Mouse (Mus musculus) activated CD4-positive, CD25-positive, alpha-beta regulatory T cell, adult 4 months (primary cell): Measurements from ENCODE around the gene Krcc1. TPM values are rescaled to one million over a fixed set of nuclear protein-coding genes. Genes with fewer than 3 reads are reported as not detected.

Experiments used
- ATAC-seq: one replicate; pipeline ENCODE4 v1.8.0; 2017
- polyA plus RNA-seq, 2 experiments: library from polyadenylated mRNA; unstranded; fragments of 100-300 nt; shearing (Covaris generic); gene quantifications; one replicate each; pipeline ENCODE4 v1.2.1; 2017

Krcc1 gene
- polyA plus RNA-seq, 2 experiments from 2014 or later: 88.6 to 106 TPM

DNA sequence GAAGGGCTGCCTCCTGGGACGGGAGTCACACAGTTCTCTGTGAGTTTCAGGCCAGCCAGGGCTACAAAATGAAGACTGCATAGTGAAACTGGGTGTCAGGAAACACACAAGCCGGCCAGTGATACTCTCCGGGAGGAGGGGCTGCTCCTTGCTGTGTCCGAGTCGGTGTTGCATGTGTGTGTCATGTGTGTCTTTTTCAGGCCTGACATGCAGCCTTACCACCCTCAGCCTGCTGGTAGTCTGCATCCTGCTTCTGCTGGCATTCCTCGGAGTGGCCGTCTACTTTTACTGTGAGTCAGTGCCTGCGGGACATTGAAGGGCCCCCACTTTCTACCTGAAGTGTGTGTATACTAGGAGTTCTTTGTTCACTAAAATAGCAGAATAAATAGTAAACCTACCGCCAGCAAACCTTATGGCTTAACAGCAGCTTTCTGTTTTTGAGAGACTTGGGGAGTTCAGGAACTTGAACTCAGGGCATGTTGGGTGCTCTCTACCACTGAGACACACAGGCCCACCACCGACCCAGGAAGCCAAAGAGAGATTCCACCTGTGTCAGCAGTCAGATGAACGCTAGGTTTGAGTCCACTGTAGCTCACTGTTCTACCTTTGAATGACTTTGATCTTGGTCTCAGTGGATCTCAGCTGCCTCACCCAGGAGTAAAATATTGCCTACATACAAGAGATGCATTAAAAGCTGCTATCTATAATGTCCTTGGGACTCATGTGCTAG, 60.9 kb downstream of the Krcc1 start:
- no peak for ATAC-seq

GRCm38 (mm10) chr6:71333031-71333430, 61.6 kb downstream of the Krcc1 start:
- ATAC-seq: no peak

GRCm38 (mm10) chr6:71333578-71334273, 62.2 kb downstream of the Krcc1 start:
- ATAC-seq: no peak

Other genes with a start within 250 kb of the Krcc1 start
- gene Thnsl2, start 127.2 kb upstream of the Krcc1 start, polyA plus RNA-seq: 1 to 10 TPM; 1.7 to 2.2 TPM
- gene Fabp1, start 71.8 kb upstream of the Krcc1 start, polyA plus RNA-seq: not detected
- not detected for gene Smyd1, start 50.6 kb downstream of the Krcc1 start, polyA plus RNA-seq
- 10 to 100 TPM; 13.1 to 17.9 TPM for gene Cd8b1, start 51.1 kb downstream of the Krcc1 start, polyA plus RNA-seq
- 1 to 10 TPM; 1.9 to 2.7 TPM for gene Cd8a, start 101.8 kb downstream of the Krcc1 start, polyA plus RNA-seq
- gene Rmnd5a, start 169.0 kb downstream of the Krcc1 start, polyA plus RNA-seq: 10 to 100 TPM; 13.5 to 15.7 TPM
- 1 to 10 TPM; 4.4 to 5.7 TPM for gene Rnf103, start 222.2 kb downstream of the Krcc1 start, polyA plus RNA-seq